Mouse (Mus musculus) liver, embryonic 12.5 days (tissue): ENCODE measurements at regions not wholly inside any gene's neighbourhood (a gene's known extent, or its start where the extent isn't known, plus 50 kb on each side); places are given as distances from the start of the nearest gene placed in this dataset.
"Not testable (repeated sequence)": the region's sequence is repeated elsewhere in the genome, so short reads cannot be mapped to it uniquely, and the experiment has no call there.

Experiments used
- ATAC-seq: fragments of 200-750 bp; cut with Nextera tagmentation; 2 replicates; pipeline ENCODE4 v1.8.0; 2017; ENCODE audit warnings: moderate number of reproducible peaks, mild to moderate bottlenecking, moderate library complexity
- H3K27ac ChIP-seq: fragments of 300-500 bp; sonication (generic); 2 replicates; pipeline ENCODE4 v1.5.1; 2016; ENCODE audit warnings: mild to moderate bottlenecking
- H3K27me3 ChIP-seq: fragments of 300-500 bp; sonication (generic); replicated peaks from 2 replicates; pipeline ENCODE4 v1.6.1; 2016; ENCODE audit warnings: mild to moderate bottlenecking, moderate library complexity
- H3K36me3 ChIP-seq: fragments of 300-500 bp; sonication (generic); 2 replicates; pipeline ENCODE4 v1.6.1; 2016; ENCODE audit warnings: mild to moderate bottlenecking, moderate library complexity
- H3K4me1 ChIP-seq: fragments of 300-500 bp; sonication (generic); 2 replicates; pipeline ENCODE4 v1.6.1; 2016
- H3K4me2 ChIP-seq: fragments of 300-500 bp; sonication (generic); 2 replicates; pipeline ENCODE4 v1.6.1; 2016; ENCODE audit warnings: mild to moderate bottlenecking, moderate library complexity
- H3K4me3 ChIP-seq: fragments of 300-500 bp; sonication (generic); 2 replicates; pipeline ENCODE4 v1.5.1; 2016; ENCODE audit warnings: mild to moderate bottlenecking, moderate library complexity
- H3K9ac ChIP-seq: fragments of 300-500 bp; sonication (generic); 2 replicates; pipeline ENCODE4 v1.6.1; 2016; ENCODE audit warnings: mild to moderate bottlenecking, moderate library complexity
- H3K9me3 ChIP-seq: fragments of 300-500 bp; sonication (generic); replicated peaks from 2 replicates; pipeline ENCODE4 v1.6.1; 2016; ENCODE audit warnings: mild to moderate bottlenecking, moderate library complexity
- WGBS: fragments of 180-500 bp; shearing (Covaris S2); methylation state at CpG from one replicate; pipeline ENCODE4 v1.1.7; 2016; ENCODE audit not compliant: insufficient replicate concordance; 5-methylcytosine and 5-hydroxymethylcytosine counted together

DNA sequence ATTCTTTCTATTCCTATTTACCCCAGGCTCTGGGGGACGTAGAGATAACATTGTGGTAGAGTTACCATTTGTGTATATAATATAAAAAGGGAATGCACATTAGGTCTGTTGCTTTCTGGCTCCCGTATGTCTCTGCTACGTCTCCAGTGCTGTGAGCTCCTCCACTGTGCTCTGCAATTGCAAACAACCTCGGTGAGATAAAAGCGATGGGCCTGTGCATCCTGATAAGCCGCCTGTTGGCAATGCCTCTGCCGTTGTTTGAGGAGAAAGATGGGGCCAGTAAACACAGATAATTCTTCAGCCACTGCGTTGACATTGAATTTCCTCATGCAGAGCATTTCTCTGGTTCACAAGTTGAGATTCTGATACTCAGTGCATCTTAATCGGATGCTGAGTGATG lies 424.9 kb downstream of the Cbln4 start:
- H3K4me3 ChIP-seq, result no peak overlapping the region
- H3K9ac ChIP-seq, result no peak overlapping the region
- H3K9me3 ChIP-seq, result no peaks in the 10 kb centered on the region
- peak; percentile 76 for ATAC-seq
- no peaks in the 10 kb centered on the region for H3K36me3 ChIP-seq
- 29% methylated on average over 9 of the region's 9 CpGs for WGBS
- no peak overlapping the region for H3K27ac ChIP-seq
- no peak overlapping the region for H3K4me2 ChIP-seq
- no peaks in the 10 kb centered on the region for H3K27me3 ChIP-seq
- no peaks in the 10 kb centered on the region for H3K4me1 ChIP-seq

DNA sequence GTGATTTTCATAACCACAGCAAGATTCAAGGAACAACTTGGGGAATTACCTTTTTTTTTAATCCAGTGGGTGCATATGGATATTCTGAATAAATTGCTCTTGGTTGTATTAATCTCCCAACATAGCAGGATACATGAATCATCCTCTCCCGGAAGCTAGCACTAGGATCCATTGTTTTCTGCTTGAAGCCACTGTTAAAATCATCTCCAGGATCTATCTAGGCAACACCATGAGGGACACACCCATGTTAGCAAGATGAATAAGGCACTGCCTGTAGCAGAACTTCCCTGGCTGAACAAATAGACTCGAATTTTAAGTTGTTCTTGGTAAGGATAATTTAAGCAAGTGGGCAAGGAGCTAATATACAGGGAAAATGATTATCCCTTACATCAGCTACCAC lies 427.8 kb downstream of the Cbln4 start:
- Histone ChIP-seq H3K36me3 (no peaks in the 10 kb centered on the region), H3K9ac (no peak overlapping the region), H3K9me3 (no peaks in the 10 kb centered on the region), H3K27me3 (no peaks in the 10 kb centered on the region), H3K4me2 (no peak overlapping the region), H3K4me3 (no peak overlapping the region), H3K27ac (no peak overlapping the region), H3K4me1 (no peaks in the 10 kb centered on the region)
- 42% methylated on average over 2 of the region's 2 CpGs for WGBS
- ATAC-seq, result no peak

DNA sequence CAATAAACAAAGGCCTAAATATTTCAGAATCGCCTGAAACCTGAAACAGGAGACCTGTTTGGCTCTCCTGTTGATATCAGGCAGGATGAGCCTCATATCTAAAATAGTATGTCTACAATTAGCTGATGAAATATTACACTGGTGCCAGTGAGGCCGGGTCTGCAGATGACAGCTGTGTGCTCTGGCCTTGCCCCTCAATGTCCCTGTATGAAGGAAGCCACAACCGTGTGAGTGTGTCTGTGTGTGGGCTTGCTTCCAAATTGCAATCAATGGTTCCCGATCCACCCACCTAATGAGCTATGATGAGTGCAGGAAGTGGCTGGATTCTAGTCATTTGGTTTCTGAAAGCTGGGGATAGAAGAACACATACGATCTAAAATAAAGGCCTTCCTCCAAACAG lies 438.2 kb downstream of the Cbln4 start:
- no peaks in the 10 kb centered on the region for H3K4me1 ChIP-seq
- 67% methylated on average over 5 of the region's 5 CpGs for WGBS
- no peak for ATAC-seq

DNA sequence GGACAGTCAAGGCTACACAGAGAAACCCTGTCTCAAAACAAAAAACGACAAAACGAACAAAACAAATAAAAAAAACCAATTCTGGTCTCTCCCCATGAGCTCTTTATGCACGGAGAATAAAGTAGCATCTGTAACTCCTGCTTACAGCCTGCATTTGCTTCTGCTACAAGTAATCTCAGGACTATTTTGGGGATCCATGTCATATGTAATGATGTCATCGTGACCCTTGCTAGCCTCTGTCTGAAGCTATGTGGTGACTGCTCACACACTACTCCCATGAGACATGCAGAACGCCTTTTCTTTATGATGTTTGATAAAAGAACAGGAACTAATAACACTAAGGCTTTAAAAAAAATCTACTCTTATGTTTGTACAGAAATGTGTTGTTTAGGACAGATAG lies 448.0 kb downstream of the Cbln4 start:
- Histone ChIP-seq H3K4me2 (no peak overlapping the region), H3K27me3 (no peaks in the 10 kb centered on the region), H3K36me3 (no peaks in the 10 kb centered on the region), H3K4me3 (no peak overlapping the region), H3K9me3 (no peaks in the 10 kb centered on the region), H3K4me1 (no peaks in the 10 kb centered on the region), H3K27ac (no peak overlapping the region), H3K9ac (no peak overlapping the region)
- no peak for ATAC-seq
- WGBS, result 58% methylated on average over 5 of the region's 5 CpGs

More for the DNA sequence above, 438.2 kb downstream of the Cbln4 start:
- no peaks in the 10 kb centered on the region for H3K9me3 ChIP-seq
- no peaks in the 10 kb centered on the region for H3K36me3 ChIP-seq
- H3K9ac ChIP-seq, result no peak overlapping the region
- no peaks in the 10 kb centered on the region for H3K27me3 ChIP-seq
- H3K4me2 ChIP-seq, result no peak overlapping the region
- no peak overlapping the region for H3K27ac ChIP-seq
- H3K4me3 ChIP-seq, result no peak overlapping the region

DNA sequence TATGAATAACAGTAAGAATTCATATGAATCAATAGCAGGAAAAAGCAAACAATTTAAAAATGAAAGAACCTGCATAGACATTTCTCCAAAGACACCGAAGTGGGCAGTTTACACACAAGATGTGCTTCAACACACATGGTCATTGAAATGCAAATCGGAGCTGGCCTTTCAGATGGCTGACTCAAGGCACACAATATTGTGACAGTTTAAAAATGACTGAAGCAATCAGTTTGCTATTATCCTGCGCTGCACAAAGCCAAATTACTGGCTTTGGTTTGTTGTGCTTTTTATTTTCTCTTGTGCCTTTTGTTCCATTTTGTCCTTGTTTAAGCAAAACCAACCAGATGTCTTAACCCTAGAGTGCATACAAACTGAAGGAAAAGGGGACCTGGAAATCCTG lies 449.4 kb downstream of the Cbln4 start:
- Histone ChIP-seq H3K27ac (no peak overlapping the region), H3K36me3 (no peaks in the 10 kb centered on the region), H3K4me2 (no peak overlapping the region), H3K9ac (no peak overlapping the region), H3K27me3 (no peaks in the 10 kb centered on the region), H3K4me1 (no peaks in the 10 kb centered on the region), H3K4me3 (no peak overlapping the region), H3K9me3 (no peaks in the 10 kb centered on the region)
- no peak for ATAC-seq
- WGBS, result 70% methylated on average over 3 of the region's 3 CpGs

DNA sequence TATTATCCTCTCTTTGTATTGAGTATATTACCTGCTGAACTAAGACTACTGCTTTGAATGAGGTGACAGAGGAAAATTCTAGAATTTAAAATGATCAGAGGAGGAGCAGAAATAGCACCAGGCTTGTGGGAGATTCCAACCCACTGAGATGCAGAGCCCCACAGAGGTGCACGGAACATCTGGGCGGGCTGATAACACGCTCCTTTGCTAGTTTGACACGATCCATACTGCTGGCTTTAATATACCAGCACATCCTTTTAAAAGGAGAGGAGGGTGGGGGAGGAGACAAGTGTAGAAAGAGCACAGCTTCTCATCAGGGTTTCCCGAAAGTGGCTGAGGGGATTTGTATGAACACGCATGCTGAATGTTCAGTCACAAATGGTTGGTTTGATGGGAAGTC lies 451.0 kb downstream of the Cbln4 start:
- H3K27ac ChIP-seq, result no peak overlapping the region
- no peaks in the 10 kb centered on the region for H3K9me3 ChIP-seq
- H3K4me2 ChIP-seq, result no peak overlapping the region
- no peak overlapping the region for H3K4me3 ChIP-seq
- H3K4me1 ChIP-seq, result no peaks in the 10 kb centered on the region
- ATAC-seq, result no peak
- no peaks in the 10 kb centered on the region for H3K36me3 ChIP-seq
- 55% methylated on average over 6 of the region's 6 CpGs for WGBS
- H3K9ac ChIP-seq, result no peak overlapping the region
- no peaks in the 10 kb centered on the region for H3K27me3 ChIP-seq

DNA sequence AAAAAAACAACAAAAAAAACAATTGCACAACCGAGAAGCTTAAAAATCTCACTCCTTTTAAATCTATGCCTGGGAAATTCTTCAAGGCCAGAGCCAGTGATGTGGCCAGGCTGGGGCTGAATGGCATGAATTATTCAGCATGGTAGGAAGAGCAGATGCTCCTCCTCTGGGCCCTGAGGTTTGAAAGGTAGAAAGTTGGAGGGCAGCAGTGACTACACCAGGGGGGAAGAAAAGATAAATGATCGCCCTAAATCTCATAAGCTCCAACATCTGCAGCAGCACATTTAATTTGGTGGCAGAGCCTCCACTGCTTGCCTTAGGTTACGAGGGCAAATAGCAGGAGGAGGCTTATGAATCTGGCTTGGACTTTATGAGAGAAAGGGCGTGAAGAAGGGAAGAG lies 455.1 kb downstream of the Cbln4 start:
- Histone ChIP-seq H3K27me3 (no peaks in the 10 kb centered on the region), H3K4me2 (no peak overlapping the region), H3K9ac (no peak overlapping the region), H3K4me1 (no peaks in the 10 kb centered on the region), H3K9me3 (no peaks in the 10 kb centered on the region), H3K4me3 (no peak overlapping the region), H3K27ac (no peak overlapping the region), H3K36me3 (no peaks in the 10 kb centered on the region)
- 48% methylated on average over 4 of the region's 4 CpGs for WGBS
- ATAC-seq, result no peak

DNA sequence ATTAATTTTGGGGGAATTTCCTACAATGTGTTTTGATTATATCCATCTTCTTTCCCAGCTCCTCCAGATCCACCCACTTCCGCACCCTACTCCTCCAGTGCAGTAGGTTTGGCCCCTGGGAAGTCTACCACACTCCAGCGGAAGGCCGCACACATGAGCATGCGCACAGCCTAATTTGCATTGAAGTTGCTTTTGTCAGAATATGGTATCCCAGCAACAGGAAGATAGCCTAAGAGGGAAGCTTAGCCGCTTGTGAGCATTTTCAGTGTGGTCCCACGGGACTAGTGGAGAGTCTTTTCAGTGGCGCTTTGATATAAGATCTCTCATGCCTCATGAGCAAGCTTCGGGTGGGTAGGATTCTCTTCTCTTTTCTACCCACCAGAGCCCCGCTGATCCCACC lies 455.6 kb downstream of the Cbln4 start:
- no peak overlapping the region for H3K4me3 ChIP-seq
- H3K9ac ChIP-seq, result no peak overlapping the region
- no peaks in the 10 kb centered on the region for H3K36me3 ChIP-seq
- H3K27ac ChIP-seq, result no peak overlapping the region
- H3K9me3 ChIP-seq, result no peaks in the 10 kb centered on the region
- ATAC-seq, result no peak
- no peak overlapping the region for H3K4me2 ChIP-seq
- H3K27me3 ChIP-seq, result no peaks in the 10 kb centered on the region
- WGBS, result 79% methylated on average over 9 of the region's 9 CpGs
- H3K4me1 ChIP-seq, result no peaks in the 10 kb centered on the region

DNA sequence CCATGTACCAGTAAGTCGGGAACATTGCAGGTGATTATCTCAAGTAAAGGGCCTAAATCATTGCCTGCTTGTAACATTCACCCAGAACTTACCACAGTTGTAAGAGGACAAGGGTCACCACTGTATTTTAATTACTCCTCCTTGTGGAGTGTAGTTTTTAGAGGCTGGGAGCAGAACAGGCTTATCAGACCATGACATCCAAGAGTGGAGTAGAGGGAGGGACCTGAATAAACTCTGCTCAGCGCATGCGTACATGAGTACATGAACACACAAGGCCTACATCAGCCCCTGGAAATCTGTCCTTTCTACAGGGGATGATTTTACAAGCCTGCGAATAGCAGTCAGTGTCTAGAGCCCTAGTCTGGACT lies 456.4 kb downstream of the Cbln4 start:
- WGBS, result 84% methylated on average over 4 of the region's 4 CpGs
- H3K27ac ChIP-seq, result no peak overlapping the region
- H3K4me2 ChIP-seq, result no peak overlapping the region
- no peaks in the 10 kb centered on the region for H3K36me3 ChIP-seq
- no peak overlapping the region for H3K4me3 ChIP-seq
- ATAC-seq, result no peak
- H3K27me3 ChIP-seq, result no peaks in the 10 kb centered on the region
- no peaks in the 10 kb centered on the region for H3K9me3 ChIP-seq
- no peaks in the 10 kb centered on the region for H3K4me1 ChIP-seq
- no peak overlapping the region for H3K9ac ChIP-seq

DNA sequence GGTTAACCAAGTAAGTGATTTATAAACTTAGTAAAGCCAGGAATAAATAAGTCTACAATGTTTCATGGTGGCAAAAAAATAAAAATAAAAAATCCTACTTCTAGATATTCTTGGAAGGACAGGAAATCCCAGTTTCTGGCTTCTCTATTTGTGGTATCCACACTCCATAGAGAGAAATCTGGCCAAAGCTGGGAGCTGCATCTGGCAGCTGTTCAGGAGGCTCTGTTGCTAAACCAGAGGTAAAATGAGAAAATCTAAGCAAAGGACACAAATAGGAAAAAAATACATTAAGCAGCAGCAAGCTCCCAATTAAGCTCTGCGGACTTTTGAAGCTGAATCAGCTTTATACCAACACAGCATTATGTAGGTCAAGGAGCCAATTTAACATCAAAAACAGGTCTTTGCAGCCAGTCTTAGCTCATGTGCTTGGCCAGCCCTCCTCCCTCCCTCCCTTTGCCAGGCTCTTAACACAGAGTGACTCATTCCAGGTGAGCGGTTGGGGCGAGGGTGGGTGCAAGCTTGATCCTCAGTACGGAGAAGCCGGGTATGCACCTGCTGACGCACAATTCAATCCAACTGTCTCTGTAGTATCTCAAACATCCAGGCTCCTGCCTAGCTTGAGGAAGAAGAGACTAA lies 456.9 kb downstream of the Cbln4 start:
- Histone ChIP-seq H3K9ac (no peak overlapping the region), H3K9me3 (no peaks in the 10 kb centered on the region), H3K36me3 (no peaks in the 10 kb centered on the region), H3K4me1 (no peaks in the 10 kb centered on the region), H3K4me2 (no peak overlapping the region), H3K4me3 (no peak overlapping the region), H3K27me3 (no peaks in the 10 kb centered on the region), H3K27ac (no peak overlapping the region)
- WGBS, result 85% methylated on average over 6 of the region's 6 CpGs
- ATAC-seq, result no peak

DNA sequence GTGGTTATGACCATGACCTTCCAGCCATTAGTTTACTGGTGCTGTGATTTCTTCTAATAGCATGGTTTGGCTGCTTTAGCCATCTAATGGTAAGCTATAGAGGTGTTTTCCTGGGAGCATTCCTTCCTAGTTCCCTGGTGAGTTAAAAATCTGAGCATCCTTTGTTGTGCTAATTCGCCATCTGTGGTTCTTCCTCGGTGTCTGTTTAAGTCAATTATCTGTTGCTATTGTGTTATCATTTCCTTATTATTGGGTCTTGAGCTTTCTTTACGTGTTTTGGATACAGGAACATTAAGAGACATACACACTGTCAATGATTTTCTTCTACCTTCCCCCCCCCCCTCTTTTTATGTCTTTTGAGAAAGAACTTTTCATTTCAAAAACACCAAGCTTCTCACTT lies 468.9 kb downstream of the Cbln4 start:
- no peak overlapping the region for H3K27ac ChIP-seq
- H3K4me3 ChIP-seq, result no peak overlapping the region
- H3K36me3 ChIP-seq, result no peaks in the 10 kb centered on the region
- WGBS, result 57% methylated on average over 3 of the region's 3 CpGs
- no peak for ATAC-seq
- H3K4me1 ChIP-seq, result no peaks in the 10 kb centered on the region
- H3K9ac ChIP-seq, result no peak overlapping the region
- no peak overlapping the region for H3K4me2 ChIP-seq
- no peaks in the 10 kb centered on the region for H3K27me3 ChIP-seq
- 0 out of 2 replicates have a peak, but pooled peaks cover 2% of the 10 kb centered on the region for H3K9me3 ChIP-seq

DNA sequence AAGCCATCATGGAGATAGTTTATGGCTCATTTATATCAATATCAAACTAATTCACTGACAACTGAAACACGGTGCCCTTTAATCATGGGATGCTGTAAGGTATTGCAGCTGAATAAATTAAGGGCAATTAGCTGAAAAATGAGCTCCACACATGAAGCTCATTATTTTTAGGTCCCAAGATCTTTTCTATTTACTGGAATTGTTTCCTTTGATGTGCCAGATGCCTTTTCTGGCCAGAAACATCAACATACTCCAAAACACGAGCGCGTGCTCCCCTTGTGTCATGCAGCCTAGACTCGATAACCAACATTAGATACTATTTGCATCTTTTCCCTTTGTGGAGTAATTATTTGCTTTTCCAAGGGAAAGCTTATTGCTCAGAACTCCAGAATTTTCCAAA lies 480.6 kb downstream of the Cbln4 start:
- 83% methylated on average over 5 of the region's 5 CpGs for WGBS

DNA sequence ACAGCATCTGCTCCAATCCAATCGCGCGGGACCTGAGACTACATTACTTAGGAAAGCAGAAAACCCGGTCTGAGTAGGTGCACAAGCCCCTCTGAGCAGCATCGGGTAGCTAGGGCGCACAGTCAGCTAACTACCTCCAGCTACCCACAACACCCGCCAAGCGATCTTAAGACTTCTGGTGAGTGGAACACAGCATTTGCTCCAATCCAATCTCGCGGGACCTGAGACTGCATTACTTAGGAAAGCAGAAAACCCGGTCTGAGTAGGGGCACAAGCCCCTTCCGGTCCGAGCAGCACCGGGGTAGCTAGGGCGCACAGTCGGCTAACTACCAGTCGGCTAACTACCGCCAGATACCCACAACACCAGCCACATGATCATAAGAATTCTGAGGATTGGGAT lies 500.5 kb downstream of the Cbln4 start:
- H3K4me2 ChIP-seq, H3K4me3 ChIP-seq, H3K9me3 ChIP-seq, ATAC-seq, H3K27me3 ChIP-seq, H3K4me1 ChIP-seq, H3K9ac ChIP-seq, H3K36me3 ChIP-seq, H3K27ac ChIP-seq: not testable (repeated sequence)
- 65% methylated on average over 18 of the region's 18 CpGs for WGBS

More for the DNA sequence above, 480.6 kb downstream of the Cbln4 start:
- Histone ChIP-seq H3K4me3 (no peak overlapping the region), H3K36me3 (no peaks in the 10 kb centered on the region), H3K9me3 (no peaks in the 10 kb centered on the region), H3K4me1 (no peaks in the 10 kb centered on the region), H3K27ac (no peak overlapping the region), H3K9ac (no peak overlapping the region), H3K4me2 (no peak overlapping the region), H3K27me3 (no peaks in the 10 kb centered on the region)
- ATAC-seq, result no peak
